Mouse (Mus musculus) heart, adult 2 months (tissue): Measurements from ENCODE around the gene Fap.

Experiments used
- CTCF ChIP-seq: fragments of 200-600 bp; IDR thresholded peaks from 2 replicates; pipeline ENCODE4 v1.8.1; 2022; ENCODE audit warnings: antibody characterized with exemption, mild to moderate bottlenecking, moderate library complexity
- POLR2A ChIP-seq: fragments of 200-500 bp; IDR thresholded peaks from 2 replicates; pipeline ENCODE4 v1.6.1; 2011; ENCODE audit warnings: mild to moderate bottlenecking, low read depth, low read length, control low read depth; ENCODE audit not compliant: insufficient read depth

- TF ChIP-seq CTCF = no peak
- TF ChIP-seq POLR2A = no peak
Observed at GRCm38 (mm10) chr2:62495407-62495806, 78.5 kb downstream of the Fap start.
